Mouse (Mus musculus) layer of hippocampus, postnatal 25 days (tissue): ENCODE data around the gene Mvd. TPM values are rescaled to one million over a fixed set of nuclear protein-coding genes. Genes with fewer than 3 reads are reported as not detected.

ENCODE experiments used
- DNase-seq, 2 experiments: peaks; one replicate each; pipeline ENCODE4 v3.0.0; 2022; ENCODE audit warnings: mixed read lengths in 2 of 2, low spot score in 1 of 2; ENCODE audit errors: extremely low spot score in 1 of 2
- total RNA-seq, 2 experiments: library from RNA; stranded (reverse); gene quantifications; 2 replicates each; pipeline ENCODE4 v1.2.3; 2021

The Mvd gene
- total RNA-seq = 10 to 100 TPM; 23.1 to 25.2 TPM

GRCm38 (mm10) chr8:122443262-122444006, at the start of gene Mvd:
Gene Mvd (minus strand): TSS chr8:122443422.
- peak; percentile 88 to 93 for DNase-seq

- DNase-seq = peak in 1 of 2 experiments; percentile 19
Measured at GRCm38 (mm10) chr8:122488387-122488786, 45.2 kb upstream of the Mvd start.

- DNase-seq = no peak
Measured at GRCm38 (mm10) chr8:122484831-122485230, 41.6 kb upstream of the Mvd start.

GRCm38 (mm10) chr8:122483877-122484276, 40.7 kb upstream of the Mvd start:
- no peak for DNase-seq

GRCm38 (mm10) chr8:122482448-122482847, 39.2 kb upstream of the Mvd start:
- DNase-seq = no peak

GRCm38 (mm10) chr8:122475580-122476320, 32.5 kb upstream of the Mvd start, which contains the start of the genes Rnf166 and Ctu2:
Gene Rnf166 (minus strand): TSS chr8:122476064.
Gene Ctu2 (plus strand): TSS chr8:122476143.
- peak; percentile 94 to 97 for DNase-seq

- peak in 1 of 2 experiments; percentile 16 for DNase-seq
Measured at GRCm38 (mm10) chr8:122474951-122475560, 31.8 kb upstream of the Mvd start.

GRCm38 (mm10) chr8:122473911-122474421, 30.7 kb upstream of the Mvd start:
- DNase-seq = no peak

- no peak for DNase-seq
Measured at GRCm38 (mm10) chr8:122470691-122471090, 27.5 kb upstream of the Mvd start.

GRCm38 (mm10) chr8:122469965-122470364, 26.7 kb upstream of the Mvd start:
- no peak for DNase-seq

GRCm38 (mm10) chr8:122469407-122469806, 26.2 kb upstream of the Mvd start:
- no peak for DNase-seq

- no peak for DNase-seq
Measured at GRCm38 (mm10) chr8:122467816-122468215, 24.6 kb upstream of the Mvd start.

- no peak for DNase-seq
Measured at GRCm38 (mm10) chr8:122464985-122465384, 21.8 kb upstream of the Mvd start.

- no peak for DNase-seq
Measured at GRCm38 (mm10) chr8:122463651-122464640, 20.7 kb upstream of the Mvd start.

GRCm38 (mm10) chr8:122462510-122462909, 19.3 kb upstream of the Mvd start:
- DNase-seq = no peak

- DNase-seq = no peak
Measured at GRCm38 (mm10) chr8:122461473-122462148, 18.4 kb upstream of the Mvd start.

- DNase-seq = no peak
Measured at GRCm38 (mm10) chr8:122460524-122461472, 17.6 kb upstream of the Mvd start, which contains the start of gene Snai3. Gene Snai3 (minus strand): TSS chr8:122460733.

- no peak for DNase-seq
Measured at GRCm38 (mm10) chr8:122459990-122460389, 16.8 kb upstream of the Mvd start.
